Mouse (Mus musculus) heart, embryonic 11.5 days (tissue): ENCODE measurements at regions not wholly inside any gene's neighbourhood (a gene's known extent, or its start where the extent isn't known, plus 50 kb on each side); places are given as distances from the start of the nearest gene placed in this dataset.

Experiments
- ATAC-seq: fragments of 200-750 bp; cut with Nextera tagmentation; replicated peaks from 2 replicates; pipeline ENCODE4 v1.8.0; 2017; ENCODE audit warnings: moderate library complexity; ENCODE audit not compliant: insufficient number of reproducible peaks, low FRiP score, low TSS enrichment
- H3K27ac ChIP-seq: fragments of 300-500 bp; sonication (generic); 2 replicates; pipeline ENCODE4 v1.5.1; 2014; ENCODE audit warnings: mild to moderate bottlenecking, low read depth, low read length
- H3K27me3 ChIP-seq: fragments of 300-500 bp; sonication (generic); 2 replicates; pipeline ENCODE4 v1.6.1; 2014; ENCODE audit warnings: mild to moderate bottlenecking, low read length, mixed read lengths; ENCODE audit not compliant: control insufficient read depth, insufficient read depth
- H3K36me3 ChIP-seq: fragments of 300-500 bp; sonication (generic); 2 replicates; pipeline ENCODE4 v1.6.1; 2014; ENCODE audit warnings: mild to moderate bottlenecking, low read length, moderate library complexity, mixed read lengths; ENCODE audit not compliant: control insufficient read depth, insufficient read depth
- H3K4me1 ChIP-seq: fragments of 300-500 bp; sonication (generic); 2 replicates; pipeline ENCODE4 v1.6.1; 2014; ENCODE audit warnings: low read length; ENCODE audit not compliant: control insufficient read depth, insufficient read depth
- H3K4me2 ChIP-seq: fragments of 300-500 bp; sonication (generic); 2 replicates; pipeline ENCODE4 v1.6.1; 2014; ENCODE audit warnings: mild to moderate bottlenecking, moderate library complexity
- H3K4me3 ChIP-seq: fragments of 300-500 bp; sonication (generic); 2 replicates; pipeline ENCODE4 v1.5.1; 2014; ENCODE audit warnings: low read depth, low read length
- H3K9ac ChIP-seq: fragments of 300-500 bp; sonication (generic); 2 replicates; pipeline ENCODE4 v1.6.1; 2014; ENCODE audit warnings: mild to moderate bottlenecking, low read depth, low read length, moderate library complexity
- H3K9me3 ChIP-seq: fragments of 300-500 bp; sonication (generic); replicated peaks from 2 replicates; pipeline ENCODE4 v1.6.1; 2016; ENCODE audit warnings: low read length; ENCODE audit not compliant: control insufficient read depth
- WGBS: fragments of 180-500 bp; shearing (Covaris S2); extraction: QIAGEN DNeasy Blood & Tissue Kit; methylation state at CpG from one replicate; pipeline ENCODE4 v1.1.7; 2014; ENCODE audit not compliant: insufficient replicate concordance; 5-methylcytosine and 5-hydroxymethylcytosine counted together

DNA sequence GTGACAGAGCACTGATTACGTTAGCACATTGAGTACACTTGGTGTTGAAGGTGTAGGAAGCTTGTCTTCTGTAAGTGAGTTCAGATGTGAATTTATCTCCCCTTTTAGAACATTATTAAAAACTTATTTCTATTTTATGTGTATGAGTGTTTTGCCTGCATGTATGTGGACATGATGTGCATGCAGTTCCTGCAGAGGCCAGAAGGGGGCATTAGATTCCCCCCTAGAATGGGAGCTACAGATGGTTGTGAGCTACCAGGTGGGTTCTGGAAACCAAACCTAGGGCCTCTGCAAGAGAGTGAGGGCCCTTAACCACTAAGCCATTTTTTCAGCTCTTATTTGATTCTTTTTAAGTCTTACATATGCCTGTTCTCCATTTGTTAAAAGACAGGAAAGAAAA, 160.0 kb upstream of the Gjb5 start:
- 89% methylated on average over 1 of the region's 1 CpGs for WGBS
- Histone ChIP-seq H3K27ac (no peak overlapping the region), H3K27me3 (no peaks in the 10 kb centered on the region), H3K9ac (no peak overlapping the region), H3K9me3 (no peaks in the 10 kb centered on the region), H3K36me3 (no peaks in the 10 kb centered on the region), H3K4me2 (no peak overlapping the region), H3K4me1 (no peaks in the 10 kb centered on the region), H3K4me3 (no peak overlapping the region)
- ATAC-seq, result no peak

DNA sequence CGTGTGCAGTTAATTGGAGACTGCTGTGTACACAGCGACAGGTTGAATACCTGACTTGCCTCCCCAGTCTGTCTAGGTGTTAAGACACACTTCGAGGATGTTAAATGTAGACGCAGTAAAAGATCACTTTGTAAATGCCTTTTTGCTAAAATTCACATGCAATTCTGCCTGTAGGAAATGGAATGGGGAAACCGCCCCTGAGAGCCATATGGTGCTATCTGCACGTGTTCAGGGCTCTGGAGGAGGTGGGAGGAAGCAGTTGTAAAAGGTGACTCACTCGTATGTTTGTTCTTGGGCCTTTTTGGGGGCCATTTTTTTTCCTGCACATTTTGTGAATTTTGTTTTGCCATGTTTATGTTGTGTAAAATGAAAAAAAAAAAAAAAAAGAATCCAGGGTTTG, 159.6 kb upstream of the Gjb5 start:
- Histone ChIP-seq H3K36me3 (no peaks in the 10 kb centered on the region), H3K4me3 (no peak overlapping the region), H3K4me1 (no peaks in the 10 kb centered on the region), H3K27ac (no peak overlapping the region), H3K9ac (no peak overlapping the region), H3K4me2 (no peak overlapping the region), H3K27me3 (no peaks in the 10 kb centered on the region), H3K9me3 (no peaks in the 10 kb centered on the region)
- no peak for ATAC-seq
- 70% methylated on average over 7 of the region's 7 CpGs for WGBS

DNA sequence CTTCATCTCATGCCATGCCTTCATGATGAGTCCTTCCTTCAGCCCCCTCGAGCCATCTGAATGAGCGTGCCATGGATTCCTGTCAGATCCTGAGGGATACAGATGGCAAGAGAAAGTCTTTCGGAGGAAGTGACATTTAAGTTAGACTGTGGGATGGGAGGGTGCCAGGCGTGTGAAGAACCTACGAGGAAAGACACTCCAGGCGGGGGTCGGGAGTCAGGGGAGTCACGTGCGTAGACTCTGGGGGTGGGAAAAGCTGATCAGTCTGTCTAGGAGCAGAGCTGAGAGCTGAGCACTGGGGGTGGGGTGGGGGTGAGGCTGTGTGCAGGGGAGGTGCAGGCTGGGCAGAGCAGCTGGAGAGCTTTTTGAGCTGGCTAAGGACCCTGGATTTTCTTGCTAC, 152.0 kb upstream of the Gjb5 start:
- WGBS, result 72% methylated on average over 9 of the region's 9 CpGs
- no peaks in the 10 kb centered on the region for H3K9me3 ChIP-seq
- H3K4me2 ChIP-seq, result no peak overlapping the region
- H3K27ac ChIP-seq, result no peak overlapping the region
- H3K4me3 ChIP-seq, result no peak overlapping the region
- no peaks in the 10 kb centered on the region for H3K4me1 ChIP-seq
- H3K27me3 ChIP-seq, result no peaks in the 10 kb centered on the region
- no peak overlapping the region for H3K9ac ChIP-seq
- no peak for ATAC-seq
- H3K36me3 ChIP-seq, result no peaks in the 10 kb centered on the region

DNA sequence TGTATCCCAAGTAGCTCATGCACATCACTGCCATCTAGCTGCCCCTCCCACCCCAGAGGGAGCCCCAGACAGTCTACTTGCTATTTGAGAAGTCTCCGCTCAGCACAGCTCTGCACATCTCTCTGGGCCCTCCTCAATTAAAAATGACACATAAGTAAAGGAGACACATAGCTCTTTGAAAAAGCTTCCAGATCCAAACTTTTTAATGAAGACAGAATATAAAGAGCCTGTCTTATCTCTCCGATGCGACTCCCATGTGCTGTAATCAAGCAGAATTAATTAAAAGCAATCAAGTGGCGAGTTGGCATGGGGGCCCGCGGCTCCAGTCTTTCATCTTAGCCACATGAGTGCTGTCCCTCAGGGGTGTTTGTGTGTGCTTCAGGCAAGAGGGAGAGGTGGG, 144.6 kb upstream of the Gjb5 start:
- Histone ChIP-seq H3K27me3 (no peaks in the 10 kb centered on the region), H3K4me1 (no peaks in the 10 kb centered on the region), H3K9ac (no peak overlapping the region), H3K4me3 (no peak overlapping the region), H3K27ac (no peak overlapping the region), H3K4me2 (no peak overlapping the region), H3K9me3 (no peaks in the 10 kb centered on the region), H3K36me3 (no peaks in the 10 kb centered on the region)
- WGBS, result 78% methylated on average over 6 of the region's 6 CpGs
- no peak for ATAC-seq

DNA sequence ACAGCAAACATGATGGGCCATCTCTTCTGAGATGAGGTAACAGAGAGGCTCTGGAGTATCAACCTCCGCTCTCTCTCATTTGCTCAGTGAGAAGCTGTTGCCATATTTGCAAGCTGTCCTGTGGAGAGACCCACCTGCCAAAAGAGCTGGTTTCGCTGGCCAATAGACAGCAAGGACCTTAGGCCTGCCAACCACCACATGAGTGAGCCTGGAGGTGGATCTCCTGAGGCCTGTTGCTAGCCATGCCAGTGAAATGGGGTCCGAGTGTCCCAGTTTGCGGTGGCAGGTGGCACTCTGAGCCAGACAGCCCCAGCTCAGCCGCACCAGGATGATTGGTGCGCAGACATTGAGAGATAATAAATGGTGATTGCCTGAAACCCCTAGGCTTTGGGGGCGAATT, 143.9 kb upstream of the Gjb5 start:
- Histone ChIP-seq H3K36me3 (no peaks in the 10 kb centered on the region), H3K9me3 (no peaks in the 10 kb centered on the region), H3K27ac (no peak overlapping the region), H3K9ac (no peak overlapping the region), H3K4me2 (no peak overlapping the region), H3K4me1 (no peaks in the 10 kb centered on the region), H3K4me3 (no peak overlapping the region), H3K27me3 (no peaks in the 10 kb centered on the region)
- 83% methylated on average over 7 of the region's 7 CpGs for WGBS
- no peak for ATAC-seq

DNA sequence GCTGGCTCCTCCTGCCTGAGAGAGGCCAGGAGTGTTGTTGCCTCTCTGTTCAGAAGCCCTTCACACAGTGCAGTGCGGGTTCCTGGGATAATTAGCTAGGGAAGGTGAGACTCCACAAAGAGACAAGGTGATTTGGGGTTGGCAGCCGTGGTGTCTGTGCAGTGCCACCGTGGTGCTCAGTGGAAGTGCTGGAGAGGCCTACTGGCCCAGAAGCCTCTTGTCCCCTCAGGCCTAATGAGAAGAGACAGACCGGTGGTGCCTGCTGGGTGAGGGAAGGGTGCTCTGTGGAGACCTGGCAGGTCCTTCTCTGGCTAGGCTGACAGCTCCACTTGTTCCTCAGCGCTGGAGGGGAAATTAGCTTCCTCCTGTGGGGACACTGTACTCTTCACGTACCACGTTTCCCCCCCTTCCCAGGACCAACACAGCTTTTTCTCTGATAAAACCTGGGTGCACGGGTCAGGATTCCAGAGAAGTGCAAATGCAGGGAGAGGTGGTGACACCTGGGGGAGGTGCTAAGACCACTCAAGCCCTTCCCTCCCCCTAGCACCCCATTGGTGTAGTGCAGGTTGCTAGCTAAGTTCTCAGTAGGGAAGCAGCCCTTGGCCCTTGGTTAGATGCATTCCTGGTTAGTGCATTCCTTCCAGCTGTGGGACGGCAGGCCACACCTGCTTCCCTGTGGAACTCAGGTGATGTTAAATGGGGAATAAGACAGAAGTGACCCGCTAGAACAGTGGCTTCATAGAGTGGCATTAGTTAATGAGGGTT, 129.2 kb upstream of the Gjb5 start:
- no peak overlapping the region for H3K4me2 ChIP-seq
- H3K4me3 ChIP-seq, result no peak overlapping the region
- 25% methylated on average over 10 of the region's 10 CpGs for WGBS
- ATAC-seq, result no peak
- H3K27me3 ChIP-seq, result no peaks in the 10 kb centered on the region
- H3K9me3 ChIP-seq, result no peaks in the 10 kb centered on the region
- no peak overlapping the region for H3K9ac ChIP-seq
- H3K4me1 ChIP-seq, result no peaks in the 10 kb centered on the region
- H3K36me3 ChIP-seq, result no peaks in the 10 kb centered on the region
- H3K27ac ChIP-seq, result no peak overlapping the region

DNA sequence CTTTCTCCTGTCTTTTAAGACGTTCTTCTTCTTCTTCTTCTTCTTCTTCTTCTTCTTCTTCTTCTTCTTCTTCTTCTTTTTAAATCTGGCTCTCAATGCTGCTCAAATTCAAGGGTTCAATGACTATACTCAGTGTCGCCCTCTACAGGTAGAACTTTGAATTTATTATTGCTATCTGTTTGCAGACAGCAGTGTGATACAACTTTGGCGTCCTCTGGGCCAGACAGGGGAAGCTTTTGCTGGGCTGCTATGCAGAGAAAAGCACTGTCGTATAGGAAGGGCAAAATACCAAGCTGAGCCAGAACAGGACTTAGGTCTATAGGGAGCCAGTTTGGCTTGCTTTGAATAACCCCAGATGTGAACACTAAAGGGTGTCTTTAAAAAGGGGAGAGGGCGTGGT, 127.3 kb upstream of the Gjb5 start:
- no peak overlapping the region for H3K9ac ChIP-seq
- H3K27me3 ChIP-seq, result no peaks in the 10 kb centered on the region
- no peak overlapping the region for H3K4me2 ChIP-seq
- no peaks in the 10 kb centered on the region for H3K4me1 ChIP-seq
- no peak overlapping the region for H3K27ac ChIP-seq
- H3K36me3 ChIP-seq, result no peaks in the 10 kb centered on the region
- ATAC-seq, result no peak
- WGBS, result 61% methylated on average over 5 of the region's 5 CpGs
- H3K9me3 ChIP-seq, result no peaks in the 10 kb centered on the region
- no peak overlapping the region for H3K4me3 ChIP-seq

DNA sequence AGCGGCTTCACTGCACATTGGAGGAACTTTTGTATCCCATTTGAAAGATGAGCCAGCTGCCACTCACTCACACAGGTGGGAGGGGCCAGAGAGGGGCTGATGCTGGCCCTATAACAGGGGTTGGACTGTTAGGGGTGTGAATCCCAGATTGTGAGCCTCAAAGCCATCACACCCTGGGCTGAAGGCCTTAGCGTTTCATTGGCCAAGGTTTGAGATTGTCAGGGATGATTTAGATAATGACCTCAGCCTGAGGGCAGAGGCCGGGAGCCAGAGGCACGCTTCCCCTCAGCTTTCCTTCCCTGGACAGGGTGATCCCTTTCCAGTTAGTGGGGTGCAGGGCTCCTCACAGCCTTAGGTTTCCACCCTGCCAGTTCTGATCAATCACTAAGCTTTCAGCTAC, 124.5 kb upstream of the Gjb5 start:
- Histone ChIP-seq H3K4me3 (no peak overlapping the region), H3K9me3 (no peaks in the 10 kb centered on the region), H3K4me2 (no peak overlapping the region), H3K27me3 (no peaks in the 10 kb centered on the region), H3K36me3 (no peaks in the 10 kb centered on the region), H3K9ac (no peak overlapping the region), H3K27ac (no peak overlapping the region), H3K4me1 (no peaks in the 10 kb centered on the region)
- no peak for ATAC-seq
- 39% methylated on average over 4 of the region's 4 CpGs for WGBS

DNA sequence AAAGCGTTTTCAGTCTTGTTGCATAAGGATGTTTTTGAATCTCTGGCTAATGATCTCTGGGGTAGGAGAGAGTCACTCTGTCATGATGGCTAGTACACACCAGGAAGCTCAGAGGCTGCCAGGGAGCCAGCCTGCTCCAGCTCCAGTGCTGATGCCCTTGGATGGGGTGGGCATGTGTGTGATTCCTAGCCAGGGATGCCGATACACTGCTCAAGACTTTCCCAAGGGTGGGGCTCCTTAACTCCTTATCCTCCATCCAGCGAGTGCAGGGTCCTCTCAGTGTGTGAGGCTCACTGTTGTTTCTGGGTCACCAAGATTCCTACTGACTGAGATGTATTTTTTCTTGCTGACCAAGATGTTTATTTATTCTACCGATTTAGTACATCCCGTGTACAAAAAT, 122.4 kb upstream of the Gjb5 start:
- WGBS, result 69% methylated on average over 5 of the region's 5 CpGs

More for the DNA sequence above, 122.4 kb upstream of the Gjb5 start:
- H3K27me3 ChIP-seq, result no peaks in the 10 kb centered on the region
- H3K4me3 ChIP-seq, result no peak overlapping the region
- no peaks in the 10 kb centered on the region for H3K4me1 ChIP-seq
- no peak overlapping the region for H3K9ac ChIP-seq
- no peaks in the 10 kb centered on the region for H3K36me3 ChIP-seq
- H3K4me2 ChIP-seq, result no peak overlapping the region
- no peak overlapping the region for H3K27ac ChIP-seq
- no peaks in the 10 kb centered on the region for H3K9me3 ChIP-seq
- ATAC-seq, result no peak
